Mouse (Mus musculus) inflammation-experienced regulatory T-cells, adult 6 months (primary cell): ENCODE results near the gene Hist1h2ao. TPM values are rescaled to one million over a fixed set of nuclear protein-coding genes. Genes with fewer than 3 reads are reported as not detected.
"Not testable (repeated sequence)": the region's sequence is repeated elsewhere in the genome, so short reads cannot be mapped to it uniquely, and the experiment has no call there.

Experiments
- ATAC-seq: one replicate; pipeline ENCODE4 v1.8.0; 2017
- polyA plus RNA-seq, 3 experiments: library from polyadenylated mRNA; unstranded; fragments of 100-300 nt; shearing (Covaris generic); gene quantifications; one replicate each; pipeline ENCODE4 v1.2.1; 2017

The Hist1h2ao gene
- polyA plus RNA-seq: 10 to 100 TPM in 1 of 3 experiments, 1 to 10 TPM in 1, not detected in 1; 2.4 to 11.2 TPM

GRCm38 (mm10) chr13:21810073-21810472 lies at the start of gene Hist1h2ao, which contains the start of gene Hist1h2bq:
TSS of gene Hist1h2ao (plus strand) at chr13:21810465.
TSS of gene Hist1h2bq (minus strand) at chr13:21810197.
- ATAC-seq: peak; percentile 91

- ATAC-seq: peak; percentile 91
Observed at GRCm38 (mm10) chr13:21778814-21779766, 31.2 kb upstream of the Hist1h2ao start.

GRCm38 (mm10) chr13:21779767-21780731 lies 30.2 kb upstream of the Hist1h2ao start, which contains the start of gene Hist1h1b:
TSS of gene Hist1h1b (minus strand) at chr13:21780625.
- no peak for ATAC-seq

- ATAC-seq: no peak
Observed at GRCm38 (mm10) chr13:21781021-21781555, 29.2 kb upstream of the Hist1h2ao start.

- no peak for ATAC-seq
Observed at GRCm38 (mm10) chr13:21781639-21782038, 28.6 kb upstream of the Hist1h2ao start.

- ATAC-seq: peak; percentile 2
Observed at GRCm38 (mm10) chr13:21782361-21783254, 27.7 kb upstream of the Hist1h2ao start.

- ATAC-seq: peak; percentile 61
Observed at GRCm38 (mm10) chr13:21783255-21783617, 27.0 kb upstream of the Hist1h2ao start, which contains the start of gene Hist1h3i. TSS of gene Hist1h3i (minus strand) at chr13:21783370.

GRCm38 (mm10) chr13:21783734-21784161 lies 26.5 kb upstream of the Hist1h2ao start:
- no peak for ATAC-seq

GRCm38 (mm10) chr13:21784311-21784710 lies 26.0 kb upstream of the Hist1h2ao start:
- no peak for ATAC-seq

GRCm38 (mm10) chr13:21786189-21786898 lies 23.9 kb upstream of the Hist1h2ao start:
- ATAC-seq: no peak

GRCm38 (mm10) chr13:21786899-21787629 lies 23.2 kb upstream of the Hist1h2ao start, which contains the start of the genes Hist1h2an and Hist1h2bp:
TSS of gene Hist1h2an (minus strand) at chr13:21787218.
TSS of gene Hist1h2bp (plus strand) at chr13:21787461.
- peak; percentile 90 for ATAC-seq

GRCm38 (mm10) chr13:21787760-21788593 lies 22.3 kb upstream of the Hist1h2ao start:
- ATAC-seq: no peak

- no peak for ATAC-seq
Observed at GRCm38 (mm10) chr13:21789925-21790324, 20.3 kb upstream of the Hist1h2ao start.

GRCm38 (mm10) chr13:21790601-21791283 lies 19.5 kb upstream of the Hist1h2ao start:
- no peak for ATAC-seq

GRCm38 (mm10) chr13:21795584-21795983 lies 14.7 kb upstream of the Hist1h2ao start:
- ATAC-seq: no peak

GRCm38 (mm10) chr13:21797163-21797562 lies 13.1 kb upstream of the Hist1h2ao start:
- peak; percentile 52 for ATAC-seq

GRCm38 (mm10) chr13:21803058-21803457 lies 7.2 kb upstream of the Hist1h2ao start:
- peak; percentile 94 for ATAC-seq

GRCm38 (mm10) chr13:21811074-21811473 lies 809 bp downstream of the Hist1h2ao start:
- ATAC-seq: not testable (repeated sequence)
